ENCODE assay signal across 15 mouse cellular contexts in genomic region chr1:132037746-132038145, GRCm38 (mm10).
"Had no signal": no experiment of that assay in that cellular context is flagged by ENCODE, and none has a peak within 500 bp of the region (broad histone marks: within the 10 kb centered on the region; RNA-seq: fewer than 3 reads in every experiment).

No protein-coding gene starts in this region.

- H3K4me1 ChIP-seq: liver, embryonic 13.5 days; midbrain, embryonic 15.5 days; neural tube, embryonic 12.5 days had no signal

- H3K4me2 ChIP-seq: liver, embryonic 13.5 days; midbrain, embryonic 11.5 days; midbrain, embryonic 15.5 days; neural tube, embryonic 12.5 days; neural tube, embryonic 15.5 days had no signal

- H3K27ac ChIP-seq: kidney, postnatal 0 days; layer of hippocampus, adult 2 months; liver, embryonic 13.5 days; midbrain, embryonic 15.5 days; neural tube, embryonic 12.5 days; neural tube, embryonic 15.5 days had no signal

- H3K4me3 ChIP-seq: layer of hippocampus, adult 2 months; liver, embryonic 13.5 days; midbrain, embryonic 15.5 days; neural tube, embryonic 12.5 days; neural tube, embryonic 15.5 days had no signal

- DNase-seq: kidney, adult 9 months; kidney, postnatal 25 days; layer of hippocampus, adult 9-11 months; liver, embryonic 13.5 days; lung, adult 2 months; lung, postnatal 14 days; lung, postnatal 4 days; thymus, adult 18-20 months; thymus, postnatal 36 days had no signal

- H3K27me3 ChIP-seq: liver, embryonic 13.5 days; midbrain, embryonic 15.5 days; neural tube, embryonic 12.5 days; neural tube, embryonic 15.5 days had no signal

- H3K9me3 ChIP-seq: liver, embryonic 13.5 days; midbrain, embryonic 15.5 days; neural tube, embryonic 12.5 days; neural tube, embryonic 15.5 days had no signal

- ATAC-seq: midbrain, embryonic 15.5 days had no signal

- H3K36me3 ChIP-seq: midbrain, embryonic 15.5 days had no signal

- H3K9ac ChIP-seq: liver, embryonic 13.5 days; midbrain, embryonic 15.5 days; neural tube, embryonic 12.5 days; neural tube, embryonic 15.5 days had no signal
